Mouse (Mus musculus) intestine, embryonic 16.5 days (tissue): Measurements from ENCODE around the gene Clcn1. TPM values are rescaled to one million over a fixed set of nuclear protein-coding genes. Genes with fewer than 3 reads are reported as not detected.

Source experiments
- ATAC-seq: fragments of 200-750 bp; cut with Nextera tagmentation; 2 replicates; pipeline ENCODE4 v1.8.0; 2017; ENCODE audit warnings: moderate TSS enrichment, moderate library complexity
- H3K27ac ChIP-seq: fragments of 300-500 bp; sonication (generic); 2 replicates; pipeline ENCODE4 v1.5.1; 2014; ENCODE audit warnings: mild to moderate bottlenecking, low read length
- H3K27me3 ChIP-seq: fragments of 300-500 bp; sonication (generic); replicated peaks from 2 replicates; pipeline ENCODE4 v1.6.1; 2014; ENCODE audit warnings: low read length, control low read depth, mixed read lengths; ENCODE audit not compliant: control insufficient read depth, insufficient read depth
- H3K36me3 ChIP-seq: fragments of 300-500 bp; sonication (generic); 2 replicates; pipeline ENCODE4 v1.6.1; 2014; ENCODE audit warnings: low read length, control low read depth; ENCODE audit not compliant: control insufficient read depth, insufficient read depth
- H3K4me1 ChIP-seq: fragments of 300-500 bp; sonication (generic); 2 replicates; pipeline ENCODE4 v1.6.1; 2014; ENCODE audit warnings: low read length, control low read depth, mixed read lengths; ENCODE audit not compliant: control insufficient read depth, insufficient read depth
- H3K4me2 ChIP-seq: fragments of 300-500 bp; sonication (generic); 2 replicates; pipeline ENCODE4 v1.6.1; 2014; ENCODE audit warnings: low read depth, low read length, control low read depth
- H3K4me3 ChIP-seq: fragments of 300-500 bp; sonication (generic); 2 replicates; pipeline ENCODE4 v1.5.1; 2014; ENCODE audit warnings: mild to moderate bottlenecking, low read length
- H3K9ac ChIP-seq: fragments of 300-500 bp; sonication (generic); 2 replicates; pipeline ENCODE4 v1.6.1; 2014; ENCODE audit warnings: low read depth, low read length
- H3K9me3 ChIP-seq: fragments of 300-500 bp; sonication (generic); 2 replicates; pipeline ENCODE4 v1.6.1; 2016; ENCODE audit warnings: low read length, control low read depth; ENCODE audit not compliant: control insufficient read depth
- WGBS: fragments of 180-500 bp; shearing (Covaris S2); extraction: QIAGEN DNeasy Blood & Tissue Kit; methylation state at CpG from one replicate; pipeline ENCODE4 v1.1.7; 2014; 5-methylcytosine and 5-hydroxymethylcytosine counted together
- polyA plus RNA-seq: library from polyadenylated mRNA; unstranded; fragments of >200 nt; fragmentation: Nextera tagmentation; extraction: Ambion mirVana; gene quantifications from 2 replicates; pipeline ENCODE4 v1.2.1, GENCODE M21; 2015

Clcn1 gene
- polyA plus RNA-seq, 1 experiment from 2014 or later: 0.23 TPM

DNA sequence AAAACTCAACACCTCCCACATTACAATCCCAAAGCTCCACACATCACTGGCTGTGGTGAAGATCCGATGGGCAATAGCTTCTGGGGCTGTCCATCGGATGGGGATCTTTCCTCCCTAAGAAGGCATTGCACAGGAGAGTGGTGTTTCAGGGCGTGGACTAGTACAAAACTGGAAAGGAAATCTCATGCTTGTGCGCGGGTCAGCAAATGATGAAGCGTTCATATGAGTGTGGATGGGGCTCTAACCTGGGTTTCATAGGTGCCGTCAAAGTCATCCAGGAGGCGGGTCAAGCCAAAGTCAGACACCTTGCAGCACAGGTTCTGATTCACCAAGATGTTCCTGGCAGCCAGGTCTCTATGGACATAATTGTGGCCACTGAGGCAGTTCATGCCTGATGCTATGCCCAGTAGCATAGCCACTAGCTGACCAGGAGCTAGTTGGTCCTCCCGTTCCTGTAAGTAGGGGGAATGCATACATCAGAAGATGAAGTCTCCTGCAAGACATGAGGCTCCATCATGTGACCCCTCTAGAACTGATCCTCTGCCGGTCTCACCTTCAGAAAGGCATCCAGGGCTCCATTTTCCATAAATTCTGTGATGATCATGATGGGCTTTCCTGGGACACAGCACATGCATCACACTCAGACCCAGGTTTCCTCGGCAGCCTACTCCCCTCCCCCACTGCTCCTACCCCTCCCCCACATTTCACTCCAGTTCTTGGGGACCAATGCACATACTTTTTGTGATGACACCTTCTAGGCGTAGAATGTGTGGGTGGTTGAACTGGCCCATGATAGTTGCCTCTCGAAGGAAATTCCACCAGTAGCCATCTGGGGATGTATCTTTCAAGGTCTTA, 74.8 kb downstream of the Clcn1 start:
- Histone ChIP-seq H3K4me2 (no peak overlapping the region), H3K36me3 (peaks cover 4% of the 10 kb centered on the region; the same call in 1 of the 2 replicates), H3K27me3 (no peaks in the 10 kb centered on the region), H3K4me1 (peaks cover 7% of the 10 kb centered on the region; the same call in 1 of the 2 replicates), H3K27ac (no peak overlapping the region), H3K9ac (no peak overlapping the region), H3K4me3 (no peak overlapping the region), H3K9me3 (no peaks in the 10 kb centered on the region)
- 89% methylated on average over 13 of the region's 13 CpGs for WGBS
- ATAC-seq: no peak

DNA sequence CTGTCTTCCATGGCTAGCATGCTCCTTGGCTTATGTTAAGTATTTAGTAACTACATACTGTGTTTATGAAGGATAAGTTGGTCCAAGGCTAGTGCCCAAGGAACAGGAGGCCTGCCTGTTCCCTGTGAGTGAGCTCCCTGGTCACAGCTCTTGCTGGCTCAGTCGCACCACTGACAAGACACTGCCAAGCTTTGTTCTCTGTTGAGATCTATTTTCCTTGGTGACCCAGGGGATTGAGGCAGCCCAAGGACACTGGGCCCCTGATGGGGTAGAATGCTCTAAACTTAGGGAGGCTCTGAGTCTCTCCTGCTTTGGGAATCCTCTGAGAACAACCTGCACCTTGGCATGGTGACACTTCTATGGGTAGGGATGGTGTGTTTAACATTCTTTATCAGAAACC, 75.6 kb downstream of the Clcn1 start:
- 68% methylated on average over 1 of the region's 1 CpGs for WGBS
- Histone ChIP-seq H3K27ac (no peak overlapping the region), H3K9ac (no peak overlapping the region), H3K4me2 (no peak overlapping the region), H3K4me3 (no peak overlapping the region), H3K27me3 (no peaks in the 10 kb centered on the region), H3K4me1 (peaks cover 1% of the 10 kb centered on the region; the same call in 1 of the 2 replicates), H3K36me3 (peaks cover 4% of the 10 kb centered on the region; the same call in 1 of the 2 replicates), H3K9me3 (no peaks in the 10 kb centered on the region)
- no peak for ATAC-seq

DNA sequence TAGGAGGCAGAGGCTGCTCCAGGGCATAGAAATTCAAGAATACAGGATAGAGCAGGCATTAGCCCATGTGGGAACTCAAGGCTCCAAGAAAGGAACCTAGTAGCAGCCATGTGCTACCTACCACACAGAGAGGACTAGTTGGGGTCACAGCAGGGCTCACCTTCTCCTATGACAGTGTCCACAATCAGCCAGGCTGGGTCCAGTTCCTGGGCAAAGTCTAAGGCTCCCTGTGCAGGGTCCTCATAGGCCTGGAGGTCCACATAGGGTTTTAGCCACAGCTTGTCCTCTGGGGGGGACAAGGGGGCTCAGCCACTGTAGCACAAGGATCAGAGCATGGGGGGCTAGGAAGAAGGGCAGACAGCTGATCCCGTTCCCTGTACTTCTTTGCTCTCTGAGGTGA, 76.0 kb downstream of the Clcn1 start:
- no peak for ATAC-seq
- Histone ChIP-seq H3K9me3 (no peaks in the 10 kb centered on the region), H3K4me2 (no peak overlapping the region), H3K27me3 (no peaks in the 10 kb centered on the region), H3K4me1 (no peaks in the 10 kb centered on the region; the same call in 1 of the 2 replicates), H3K36me3 (peaks cover 4% of the 10 kb centered on the region; the same call in 1 of the 2 replicates), H3K27ac (no peak overlapping the region), H3K9ac (no peak overlapping the region), H3K4me3 (no peak overlapping the region)
- 81% methylated on average over 1 of the region's 1 CpGs for WGBS

DNA sequence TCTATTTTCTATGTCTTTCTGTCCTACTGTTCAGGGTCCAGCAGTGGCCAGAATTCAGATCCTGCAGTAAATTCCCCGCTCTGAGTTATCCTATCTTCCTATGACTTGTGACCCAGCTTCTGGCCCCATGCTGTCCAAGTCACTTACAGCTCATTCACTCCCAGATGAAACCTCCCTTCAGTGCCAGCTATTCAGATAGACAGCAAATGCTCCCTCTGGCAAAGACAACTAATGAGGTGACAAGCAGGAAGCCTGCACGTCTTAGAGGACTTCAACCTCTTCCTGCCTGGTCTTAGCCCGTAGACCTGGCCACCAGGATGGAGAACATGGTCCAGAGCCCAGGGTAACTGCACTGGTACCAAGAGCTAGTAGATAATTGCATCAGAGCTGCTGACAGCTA, 76.5 kb downstream of the Clcn1 start:
- Histone ChIP-seq H3K9ac (no peak overlapping the region), H3K9me3 (no peaks in the 10 kb centered on the region), H3K27ac (no peak overlapping the region), H3K4me1 (no peaks in the 10 kb centered on the region), H3K27me3 (no peaks in the 10 kb centered on the region), H3K36me3 (peaks cover 2% of the 10 kb centered on the region; the same call in 1 of the 2 replicates), H3K4me2 (no peak overlapping the region), H3K4me3 (no peak overlapping the region)
- ATAC-seq: no peak
- WGBS: 69% methylated on average over 3 of the region's 3 CpGs

DNA sequence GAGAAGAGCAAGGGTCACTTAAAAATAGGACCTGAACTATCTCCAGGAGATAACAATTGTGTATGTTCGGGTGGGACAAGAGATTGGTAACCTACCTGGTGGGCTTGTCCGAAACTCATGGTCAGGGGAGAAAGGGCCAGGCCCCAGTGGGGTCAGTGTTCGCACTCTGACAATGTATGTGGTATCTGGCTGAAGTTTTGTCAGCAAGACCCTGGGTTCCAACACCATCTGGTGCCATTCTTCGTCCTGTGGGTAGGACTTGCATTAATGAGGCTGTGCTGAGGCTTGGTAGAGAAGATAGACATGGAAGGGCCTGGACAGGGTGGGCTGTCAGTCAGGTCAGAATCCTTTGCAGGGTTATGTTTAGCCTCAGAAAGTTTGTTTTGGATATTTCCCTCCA, 77.6 kb downstream of the Clcn1 start:
- WGBS: 96% methylated on average over 4 of the region's 4 CpGs
- H3K27ac ChIP-seq: no peak overlapping the region
- no peaks in the 10 kb centered on the region for H3K4me1 ChIP-seq
- H3K36me3 ChIP-seq: no peaks in the 10 kb centered on the region
- no peak overlapping the region for H3K4me2 ChIP-seq
- H3K4me3 ChIP-seq: no peak overlapping the region
- H3K9ac ChIP-seq: no peak overlapping the region
- ATAC-seq: no peak
- no peaks in the 10 kb centered on the region for H3K27me3 ChIP-seq
- no peaks in the 10 kb centered on the region for H3K9me3 ChIP-seq

DNA sequence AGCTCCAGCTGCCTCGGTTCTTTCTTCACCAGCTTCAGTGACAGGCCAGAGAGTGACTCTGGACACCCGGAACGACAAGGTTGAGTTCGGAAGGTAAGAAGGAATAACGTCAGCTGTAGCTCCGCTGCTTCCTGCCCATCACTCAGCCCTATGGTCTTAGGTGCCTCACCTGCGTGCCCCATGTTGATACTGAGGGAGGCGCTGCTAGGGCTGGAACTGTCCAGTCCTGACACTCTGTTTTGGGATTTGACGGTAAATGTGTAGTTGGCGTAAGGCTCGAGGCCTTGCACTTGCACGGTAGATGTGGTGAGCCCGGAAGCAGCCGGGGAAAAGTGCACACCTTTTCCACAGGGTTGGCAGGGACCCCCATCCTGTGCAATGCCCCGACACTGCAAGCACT, 78.1 kb downstream of the Clcn1 start:
- 92% methylated on average over 15 of the region's 15 CpGs for WGBS
- no peak for ATAC-seq
- Histone ChIP-seq H3K4me2 (no peak overlapping the region), H3K4me3 (no peak overlapping the region), H3K4me1 (no peaks in the 10 kb centered on the region), H3K9ac (no peak overlapping the region), H3K27me3 (no peaks in the 10 kb centered on the region), H3K36me3 (no peaks in the 10 kb centered on the region), H3K9me3 (no peaks in the 10 kb centered on the region), H3K27ac (no peak overlapping the region)

DNA sequence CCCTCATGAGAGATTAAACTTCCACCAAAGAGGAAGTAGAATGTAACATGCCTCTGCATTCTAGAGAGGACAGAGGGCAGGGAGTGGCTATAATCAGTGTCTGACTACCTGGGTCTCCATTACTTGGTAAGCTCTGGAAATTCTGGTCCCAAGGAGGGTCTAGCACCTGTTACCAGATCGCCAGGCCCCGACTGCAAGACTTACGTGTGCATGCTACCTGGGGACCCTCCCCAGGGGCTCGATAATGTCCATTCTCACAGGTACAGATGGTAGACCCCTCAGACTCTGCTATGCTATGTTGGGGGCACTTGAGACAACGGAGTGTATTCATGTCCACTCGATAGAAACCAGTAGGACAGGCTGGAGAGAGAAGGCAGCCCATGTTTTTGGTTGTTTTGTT, 78.7 kb downstream of the Clcn1 start:
- no peak for ATAC-seq
- Histone ChIP-seq H3K9ac (no peak overlapping the region), H3K4me3 (no peak overlapping the region), H3K4me1 (no peaks in the 10 kb centered on the region), H3K36me3 (no peaks in the 10 kb centered on the region), H3K4me2 (no peak overlapping the region), H3K9me3 (no peaks in the 10 kb centered on the region), H3K27ac (no peak overlapping the region), H3K27me3 (no peaks in the 10 kb centered on the region)
- 91% methylated on average over 6 of the region's 6 CpGs for WGBS

Other genes with a start within 250 kb of the Clcn1 start
- gene Sva, start 248.3 kb upstream of the Clcn1 start, polyA plus RNA-seq: not detected in 2 replicates
- not detected in 2 replicates for gene Tas2r139, start 145.7 kb upstream of the Clcn1 start, polyA plus RNA-seq
- gene Tas2r144, start 71.4 kb upstream of the Clcn1 start, polyA plus RNA-seq: not detected in 2 replicates
- gene Gstk1, start 40.8 kb upstream of the Clcn1 start, polyA plus RNA-seq: 27.4 and 27.7 TPM in 2 replicates
- gene Tmem139, start 24.7 kb upstream of the Clcn1 start, polyA plus RNA-seq: 19.5 and 22.9 TPM in 2 replicates
- gene Casp2, start 21.7 kb upstream of the Clcn1 start, polyA plus RNA-seq: 39.5 and 39.9 TPM in 2 replicates
- gene Fam131b, start 38.0 kb downstream of the Clcn1 start, polyA plus RNA-seq: 0.12 and 0.21 TPM in 2 replicates
- gene Zyx, start 62.9 kb downstream of the Clcn1 start, polyA plus RNA-seq: 83.5 and 86.5 TPM in 2 replicates
- gene Epha1, start 86.6 kb downstream of the Clcn1 start, polyA plus RNA-seq: 10.0 and 11.3 TPM in 2 replicates
- gene Tas2r143, start 113.6 kb downstream of the Clcn1 start, polyA plus RNA-seq: not detected in 2 replicates
- gene Tas2r135, start 118.7 kb downstream of the Clcn1 start, polyA plus RNA-seq: not detected in 2 replicates
- gene Tas2r126, start 147.8 kb downstream of the Clcn1 start, polyA plus RNA-seq: not detected in 2 replicates
- not detected in 2 replicates for gene Olfr458, start 178.5 kb downstream of the Clcn1 start, polyA plus RNA-seq
- gene Olfr457, start 189.7 kb downstream of the Clcn1 start, polyA plus RNA-seq: 0.04 TPM in 1 of 2 replicates, not detected in the other
- not detected in 2 replicates for gene Olfr456, start 200.5 kb downstream of the Clcn1 start, polyA plus RNA-seq